Mouse (Mus musculus) layer of hippocampus, postnatal 10 days (tissue): ENCODE measurements around the gene Atf4. TPM values are rescaled to one million over a fixed set of nuclear protein-coding genes. Genes with fewer than 3 reads are reported as not detected.
A peak's percentile ranks its signal among the peaks of the same experiment; 100 is the strongest.

Experiments
- DNase-seq, 2 experiments: peaks; one replicate each; pipeline ENCODE4 v3.0.0; 2021; ENCODE audit warnings: low spot score in 2 of 2
- total RNA-seq, 2 experiments: library from RNA; stranded (reverse); gene quantifications; 2 replicates each; pipeline ENCODE4 v1.2.3; 2021

Atf4 gene
- total RNA-seq, 2 experiments from 2014 or later = 102 to 108 TPM

GRCm38 (mm10) chr15:80279053-80279452 lies 24.1 kb downstream of the Atf4 start:
- DNase-seq = no peak

- peak; percentile 55 to 60 for DNase-seq
Observed at GRCm38 (mm10) chr15:80280646-80281045, 25.7 kb downstream of the Atf4 start.

GRCm38 (mm10) chr15:80286851-80287415 lies 31.9 kb downstream of the Atf4 start, which contains the start of gene Cacna1i:
Gene Cacna1i (plus strand): TSS chr15:80287238.
- DNase-seq = peak; percentile 61 to 72

GRCm38 (mm10) chr15:80288036-80288435 lies 33.1 kb downstream of the Atf4 start:
- DNase-seq = peak in 1 of 2 experiments; percentile 35

GRCm38 (mm10) chr15:80289436-80289835 lies 34.5 kb downstream of the Atf4 start:
- peak; percentile 58 to 69 for DNase-seq

GRCm38 (mm10) chr15:80297146-80297545 lies 42.2 kb downstream of the Atf4 start:
- DNase-seq = no peak

GRCm38 (mm10) chr15:80303779-80304178 lies 48.8 kb downstream of the Atf4 start:
- no peak for DNase-seq

GRCm38 (mm10) chr15:80304188-80304587 lies 49.2 kb downstream of the Atf4 start:
- DNase-seq = no peak

GRCm38 (mm10) chr15:80306146-80306545 lies 51.2 kb downstream of the Atf4 start:
- no peak for DNase-seq

Other genes starting within 250 kb of the Atf4 start
- gene Pdgfb, start 240.2 kb upstream of the Atf4 start, total RNA-seq = 10 to 100 TPM; 51.3 to 51.6 TPM
- 100 to 1,000 TPM; 362 to 374 TPM for gene Syngr1, start 163.8 kb upstream of the Atf4 start, total RNA-seq
- gene Rpl3, start 163.3 kb upstream of the Atf4 start, total RNA-seq = 100 to 1,000 TPM; 535 to 605 TPM
- gene Tab1, start 122.1 kb upstream of the Atf4 start, total RNA-seq = 10 to 100 TPM; 28.2 to 35.0 TPM
- gene Mgat3, start 81.5 kb upstream of the Atf4 start, total RNA-seq = 10 to 100 TPM; 85.8 to 89.8 TPM
- gene Mief1, start 21.2 kb upstream of the Atf4 start, total RNA-seq = 10 to 100 TPM; 32.3 to 34.3 TPM
- gene AC140267.1, start 19.3 kb upstream of the Atf4 start, total RNA-seq = 10 to 100 TPM; 21.1 to 23.0 TPM
- 10 to 100 TPM; 39.9 to 42.2 TPM for gene Rps19bp1, start 9.1 kb downstream of the Atf4 start, total RNA-seq
- 10 to 100 TPM; 36.0 to 38.0 TPM for gene Cacna1i, start 32.1 kb downstream of the Atf4 start, total RNA-seq